Mouse (Mus musculus) midbrain, embryonic 14.5 days (tissue): ENCODE measurements around the gene Tead4. TPM values are rescaled to one million over a fixed set of nuclear protein-coding genes. Genes with fewer than 3 reads are reported as not detected.

Source experiments
- ATAC-seq: fragments of 200-750 bp; cut with Nextera tagmentation; 2 replicates; pipeline ENCODE4 v1.8.0; 2017; ENCODE audit warnings: moderate number of reproducible peaks, moderate library complexity; ENCODE audit not compliant: low FRiP score, low TSS enrichment
- DNase-seq: peaks from one replicate; pipeline ENCODE4 v3.0.0-alpha.2; 2015
- H3K27ac ChIP-seq: fragments of 300-500 bp; sonication (generic); replicated peaks from 2 replicates; pipeline ENCODE4 v1.5.1; 2014; ENCODE audit warnings: mild to moderate bottlenecking, low read depth, low read length, moderate library complexity
- H3K27me3 ChIP-seq: fragments of 300-500 bp; sonication (generic); 2 replicates; pipeline ENCODE4 v1.6.1; 2014; ENCODE audit warnings: low read length, control low read depth, mixed read lengths; ENCODE audit not compliant: control insufficient read depth, insufficient read depth
- H3K36me3 ChIP-seq: fragments of 300-500 bp; sonication (generic); 2 replicates; pipeline ENCODE4 v1.6.1; 2014; ENCODE audit warnings: low read length, control low read depth; ENCODE audit not compliant: control insufficient read depth, insufficient read depth
- H3K4me1 ChIP-seq: fragments of 300-500 bp; sonication (generic); 2 replicates; pipeline ENCODE4 v1.6.1; 2014; ENCODE audit warnings: mild to moderate bottlenecking, antibody characterized with exemption, low read length, control low read depth; ENCODE audit not compliant: control insufficient read depth, insufficient read depth
- H3K4me2 ChIP-seq: fragments of 300-500 bp; sonication (generic); 2 replicates; pipeline ENCODE4 v1.6.1; 2014; ENCODE audit warnings: mild to moderate bottlenecking, low read length, moderate library complexity
- H3K4me3 ChIP-seq: fragments of 300-500 bp; sonication (generic); replicated peaks from 2 replicates; pipeline ENCODE4 v1.5.1; 2014; ENCODE audit warnings: low read depth, low read length
- H3K9ac ChIP-seq: fragments of 300-500 bp; sonication (generic); replicated peaks from 2 replicates; pipeline ENCODE4 v1.6.1; 2014; ENCODE audit warnings: mild to moderate bottlenecking, low read length, moderate library complexity
- H3K9me3 ChIP-seq: fragments of 300-500 bp; sonication (generic); 2 replicates; pipeline ENCODE4 v1.6.1; 2016; ENCODE audit warnings: low read length, control low read depth, mixed read lengths; ENCODE audit not compliant: control insufficient read depth
- WGBS: fragments of 180-500 bp; shearing (Covaris S2); extraction: QIAGEN DNeasy Blood & Tissue Kit; methylation state at CpG from one replicate; pipeline ENCODE4 v1.1.7; 2014; 5-methylcytosine and 5-hydroxymethylcytosine counted together
- polyA plus RNA-seq: library from polyadenylated mRNA; unstranded; fragments of >200 nt; fragmentation: Nextera tagmentation; extraction: Ambion mirVana; gene quantifications from 2 replicates; pipeline ENCODE4 v1.2.1, GENCODE M21; 2014

Gene Tead4
- polyA plus RNA-seq, 1 experiment from 2014 or later, result 0.55 TPM

- no peak overlapping the region for H3K4me2 ChIP-seq
- no peak overlapping the region for H3K9ac ChIP-seq
Observed at GRCm38 (mm10) chr6:128279608-128280007, 21.0 kb downstream of the Tead4 start.

GRCm38 (mm10) chr6:128279099-128279498 is 21.5 kb downstream of the Tead4 start:
- Histone ChIP-seq H3K36me3 (no peaks in the 10 kb centered on the region), H3K4me2 (no peak overlapping the region), H3K27ac (no peak overlapping the region), H3K4me3 (no peak overlapping the region), H3K4me1 (no peaks in the 10 kb centered on the region), H3K27me3 (no peaks in the 10 kb centered on the region), H3K9me3 (no peaks in the 10 kb centered on the region), H3K9ac (no peak overlapping the region)
- DNase-seq, result no peak
- no peak for ATAC-seq
- WGBS, result 88% methylated on average over 4 of the region's 4 CpGs

More at GRCm38 (mm10) chr6:128279608-128280007, 21.0 kb downstream of the Tead4 start:
- no peak overlapping the region for H3K27ac ChIP-seq
- WGBS, result 66% methylated on average over 5 of the region's 5 CpGs
- H3K36me3 ChIP-seq, result no peaks in the 10 kb centered on the region
- no peaks in the 10 kb centered on the region for H3K9me3 ChIP-seq
- H3K4me3 ChIP-seq, result no peak overlapping the region
- no peaks in the 10 kb centered on the region for H3K27me3 ChIP-seq
- DNase-seq (no peak), ATAC-seq (no peak)
- no peaks in the 10 kb centered on the region for H3K4me1 ChIP-seq

GRCm38 (mm10) chr6:128277132-128278085 is 23.2 kb downstream of the Tead4 start:
- H3K36me3 ChIP-seq, result no peaks in the 10 kb centered on the region
- WGBS, result 89% methylated on average over 11 of the region's 11 CpGs
- H3K27ac ChIP-seq, result no peak overlapping the region
- H3K4me1 ChIP-seq, result no peaks in the 10 kb centered on the region
- H3K27me3 ChIP-seq, result no peaks in the 10 kb centered on the region
- no peak overlapping the region for H3K4me3 ChIP-seq
- no peaks in the 10 kb centered on the region for H3K9me3 ChIP-seq
- no peak overlapping the region for H3K4me2 ChIP-seq
- DNase-seq, result no peak
- H3K9ac ChIP-seq, result no peak overlapping the region
- no peak for ATAC-seq

GRCm38 (mm10) chr6:128276349-128276748 is 24.3 kb downstream of the Tead4 start:
- no peak overlapping the region for H3K4me3 ChIP-seq
- H3K27me3 ChIP-seq, result no peaks in the 10 kb centered on the region
- no peak overlapping the region for H3K9ac ChIP-seq
- H3K4me1 ChIP-seq, result no peaks in the 10 kb centered on the region
- ATAC-seq, result no peak
- no peak overlapping the region for H3K27ac ChIP-seq
- no peaks in the 10 kb centered on the region for H3K36me3 ChIP-seq
- 92% methylated on average over 6 of the region's 6 CpGs for WGBS
- no peak overlapping the region for H3K4me2 ChIP-seq
- no peak for DNase-seq
- no peaks in the 10 kb centered on the region for H3K9me3 ChIP-seq

GRCm38 (mm10) chr6:128275506-128276064 is 25.0 kb downstream of the Tead4 start:
- no peaks in the 10 kb centered on the region for H3K27me3 ChIP-seq
- H3K9ac ChIP-seq, result no peak overlapping the region
- no peak overlapping the region for H3K4me3 ChIP-seq
- ATAC-seq (no peak), DNase-seq (no peak)
- H3K36me3 ChIP-seq, result no peaks in the 10 kb centered on the region
- H3K9me3 ChIP-seq, result no peaks in the 10 kb centered on the region
- H3K4me2 ChIP-seq, result no peak overlapping the region
- WGBS, result 92% methylated on average over 8 of the region's 8 CpGs
- no peaks in the 10 kb centered on the region for H3K4me1 ChIP-seq
- no peak overlapping the region for H3K27ac ChIP-seq

- Histone ChIP-seq H3K27ac (no peak overlapping the region), H3K4me1 (no peaks in the 10 kb centered on the region)
- WGBS, result 69% methylated on average over 1 of the region's 1 CpGs
Observed at GRCm38 (mm10) chr6:128273507-128273906, 27.1 kb downstream of the Tead4 start.

GRCm38 (mm10) chr6:128272754-128273153 is 27.9 kb downstream of the Tead4 start:
- no peak for ATAC-seq
- 95% methylated on average over 17 of the region's 17 CpGs for WGBS

More at GRCm38 (mm10) chr6:128273507-128273906, 27.1 kb downstream of the Tead4 start:
- no peak for ATAC-seq
- Histone ChIP-seq H3K9ac (no peak overlapping the region), H3K36me3 (no peaks in the 10 kb centered on the region), H3K4me3 (no peak overlapping the region), H3K9me3 (no peaks in the 10 kb centered on the region), H3K27me3 (no peaks in the 10 kb centered on the region), H3K4me2 (no peak overlapping the region)
- no peak for DNase-seq

GRCm38 (mm10) chr6:128269850-128270249 is 30.8 kb downstream of the Tead4 start:
- Histone ChIP-seq H3K9me3 (no peaks in the 10 kb centered on the region), H3K27me3 (no peaks in the 10 kb centered on the region), H3K4me1 (no peaks in the 10 kb centered on the region), H3K4me3 (no peak overlapping the region), H3K27ac (no peak overlapping the region), H3K9ac (no peak overlapping the region), H3K36me3 (no peaks in the 10 kb centered on the region), H3K4me2 (no peak overlapping the region)
- 68% methylated on average over 4 of the region's 4 CpGs for WGBS
- DNase-seq (no peak), ATAC-seq (no peak)

More at GRCm38 (mm10) chr6:128272754-128273153, 27.9 kb downstream of the Tead4 start:
- no peaks in the 10 kb centered on the region for H3K36me3 ChIP-seq
- no peak overlapping the region for H3K27ac ChIP-seq
- H3K4me2 ChIP-seq, result no peak overlapping the region
- no peak overlapping the region for H3K9ac ChIP-seq
- no peaks in the 10 kb centered on the region for H3K27me3 ChIP-seq
- H3K4me3 ChIP-seq, result no peak overlapping the region
- DNase-seq, result no peak
- H3K4me1 ChIP-seq, result no peaks in the 10 kb centered on the region
- no peaks in the 10 kb centered on the region for H3K9me3 ChIP-seq
